Mouse (Mus musculus) kidney, embryonic 15.5 days (tissue): ENCODE results near the gene Peg3. TPM values are rescaled to one million over a fixed set of nuclear protein-coding genes. Genes with fewer than 3 reads are reported as not detected.

Source experiments
- ATAC-seq: fragments of 200-750 bp; cut with Nextera tagmentation; replicated peaks from 2 replicates; pipeline ENCODE4 v1.8.0; 2017; ENCODE audit warnings: moderate TSS enrichment; ENCODE audit not compliant: low FRiP score
- H3K27ac ChIP-seq: fragments of 300-500 bp; sonication (generic); 2 replicates; pipeline ENCODE4 v1.5.1; 2015; ENCODE audit warnings: mild to moderate bottlenecking, inconsistent platforms
- H3K27me3 ChIP-seq: fragments of 300-500 bp; sonication (generic); 2 replicates; pipeline ENCODE4 v1.6.1; 2015; ENCODE audit warnings: inconsistent platforms
- H3K36me3 ChIP-seq: fragments of 300-500 bp; sonication (generic); 2 replicates; pipeline ENCODE4 v1.6.1; 2015; ENCODE audit warnings: inconsistent platforms
- H3K4me1 ChIP-seq: fragments of 300-500 bp; sonication (generic); 2 replicates; pipeline ENCODE4 v1.6.1; 2015; ENCODE audit warnings: inconsistent platforms
- H3K4me2 ChIP-seq: fragments of 300-500 bp; sonication (generic); 2 replicates; pipeline ENCODE4 v1.6.1; 2015; ENCODE audit warnings: moderate library complexity, mild to moderate bottlenecking, inconsistent platforms
- H3K4me3 ChIP-seq: fragments of 300-500 bp; sonication (generic); replicated peaks from 2 replicates; pipeline ENCODE4 v1.5.1; 2015; ENCODE audit warnings: mild to moderate bottlenecking, inconsistent platforms
- H3K9ac ChIP-seq: fragments of 300-500 bp; sonication (generic); 2 replicates; pipeline ENCODE4 v1.6.1; 2015; ENCODE audit warnings: mild to moderate bottlenecking, inconsistent platforms
- H3K9me3 ChIP-seq: fragments of 300-500 bp; sonication (generic); replicated peaks from 2 replicates; pipeline ENCODE4 v1.6.1; 2016; ENCODE audit warnings: inconsistent platforms
- WGBS: fragments of 180-500 bp; shearing (Covaris S2); methylation state at CpG from one replicate; pipeline ENCODE4 v1.1.7; 2015; ENCODE audit warnings: mixed read lengths; 5-methylcytosine and 5-hydroxymethylcytosine counted together
- polyA plus RNA-seq: library from polyadenylated mRNA; unstranded; fragments of >200 nt; fragmentation: Nextera tagmentation; extraction: Ambion mirVana; gene quantifications from 2 replicates; pipeline ENCODE4 v1.2.1, GENCODE M21; 2015

The Peg3 gene
- polyA plus RNA-seq, 1 experiment from 2014 or later, result 168 TPM

DNA sequence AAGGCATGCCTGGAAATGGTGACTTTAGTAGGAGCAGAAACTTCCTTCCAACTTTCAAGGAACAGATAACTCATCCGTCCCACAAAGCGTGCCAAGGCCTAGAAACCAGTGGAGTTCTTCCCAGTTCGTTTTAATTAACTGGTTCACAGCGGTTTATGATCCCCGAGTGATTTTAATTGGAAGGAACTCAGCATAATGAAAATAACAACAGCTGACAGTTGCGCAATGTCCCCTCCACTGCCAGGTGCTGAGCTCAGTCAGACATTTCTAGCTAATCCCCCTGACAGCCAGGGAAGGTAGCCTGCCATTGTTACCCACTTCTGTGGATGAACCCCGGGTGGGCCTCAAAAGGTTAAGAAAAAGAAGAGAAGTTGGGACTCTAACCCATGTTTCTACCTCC lies 19.0 kb upstream of the Peg3 start:
- H3K9me3 ChIP-seq, result no peaks in the 10 kb centered on the region
- H3K27me3 ChIP-seq, result no peaks in the 10 kb centered on the region
- no peak overlapping the region for H3K9ac ChIP-seq
- 58% methylated on average over 7 of the region's 7 CpGs for WGBS
- H3K36me3 ChIP-seq, result no peaks in the 10 kb centered on the region
- no peak overlapping the region for H3K27ac ChIP-seq
- H3K4me1 ChIP-seq, result peaks cover 11% of the 10 kb centered on the region; the same call in 1 of the 2 replicates
- ATAC-seq, result no peak
- no peak overlapping the region for H3K4me3 ChIP-seq
- H3K4me2 ChIP-seq, result no peak overlapping the region

DNA sequence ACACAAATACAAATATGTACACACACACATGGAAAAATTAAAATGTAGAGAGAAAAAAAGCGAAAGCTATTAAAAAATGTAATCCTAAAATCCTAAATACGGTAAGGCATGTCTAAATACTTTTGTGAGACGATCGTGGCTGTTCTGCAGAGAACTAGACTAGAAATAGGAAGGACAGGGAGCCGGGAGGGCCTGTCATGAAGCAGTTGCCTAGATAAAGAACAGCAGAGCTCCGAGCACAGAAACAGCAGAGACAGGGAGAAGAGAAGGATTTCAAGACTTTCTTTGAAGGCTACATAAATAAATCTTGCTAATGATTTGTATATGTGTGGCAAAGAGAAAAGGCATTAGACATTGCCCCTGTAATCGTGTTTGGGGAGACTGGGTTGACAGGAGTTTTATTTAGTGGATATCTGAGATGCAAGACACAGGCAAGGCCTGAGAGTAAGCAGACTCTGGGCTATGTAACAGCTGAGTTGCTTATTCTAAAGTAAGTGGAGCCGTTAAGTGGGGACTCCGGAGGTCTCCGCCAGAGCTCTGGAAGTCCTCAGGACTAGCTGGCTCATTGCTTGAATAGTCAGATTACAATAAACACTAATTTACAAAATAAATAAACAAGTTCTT lies 14.2 kb upstream of the Peg3 start:
- Histone ChIP-seq H3K4me3 (no peak overlapping the region), H3K4me1 (peaks cover 12% of the 10 kb centered on the region), H3K4me2 (no peak overlapping the region), H3K9ac (no peak overlapping the region), H3K36me3 (no peaks in the 10 kb centered on the region), H3K27me3 (no peaks in the 10 kb centered on the region), H3K27ac (peak overlapping the region; percentile 73), H3K9me3 (no peaks in the 10 kb centered on the region)
- ATAC-seq, result peak; percentile 76
- 33% methylated on average over 10 of the region's 10 CpGs for WGBS

DNA sequence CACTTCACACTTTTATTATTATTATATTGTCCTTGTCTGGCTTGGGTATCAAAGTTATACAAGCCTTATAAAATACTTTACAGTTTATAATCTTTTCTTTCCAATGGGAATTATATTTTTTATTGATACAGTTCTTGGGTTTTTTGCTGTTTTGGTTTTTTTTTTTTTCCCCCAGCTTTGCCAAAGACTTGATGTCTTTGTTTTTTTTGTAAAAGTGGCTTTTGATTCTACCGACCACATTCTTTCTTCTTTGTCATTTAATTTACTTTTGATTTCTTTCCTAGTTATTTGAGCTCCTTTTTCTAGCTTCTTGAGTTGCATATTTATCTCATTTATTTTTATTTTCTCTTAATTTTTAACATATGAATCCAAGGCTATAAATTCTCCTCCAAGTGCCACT lies 5.8 kb upstream of the Peg3 start:
- H3K4me3 ChIP-seq, result no peak overlapping the region
- ATAC-seq, result no peak
- H3K4me2 ChIP-seq, result no peak overlapping the region
- H3K27ac ChIP-seq, result no peak overlapping the region
- H3K9me3 ChIP-seq, result no peaks in the 10 kb centered on the region
- no peaks in the 10 kb centered on the region for H3K4me1 ChIP-seq
- no peaks in the 10 kb centered on the region for H3K27me3 ChIP-seq
- 69% methylated on average over 1 of the region's 1 CpGs for WGBS
- no peaks in the 10 kb centered on the region for H3K36me3 ChIP-seq
- no peak overlapping the region for H3K9ac ChIP-seq

DNA sequence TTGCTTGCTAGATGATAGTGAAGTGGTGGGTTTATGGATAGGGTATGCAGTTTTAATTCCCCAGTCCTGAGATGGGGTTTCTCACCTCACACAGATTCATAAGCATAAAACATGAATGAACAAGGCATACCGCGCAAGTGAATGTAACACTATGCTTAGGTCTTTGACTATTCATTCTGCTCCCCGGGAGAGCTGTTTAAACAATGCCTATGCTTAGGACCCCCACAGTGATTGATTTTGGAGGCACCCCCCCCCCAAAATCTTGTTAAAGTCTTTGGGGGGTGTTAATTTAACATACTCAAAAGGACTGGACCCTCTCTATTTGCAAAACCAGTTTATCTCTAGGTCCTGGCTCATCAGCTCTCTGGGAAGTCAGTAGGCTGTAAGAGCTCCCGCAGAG lies 1.7 kb upstream of the Peg3 start:
- Histone ChIP-seq H3K9me3 (peaks cover 31% of the 10 kb centered on the region), H3K4me2 (peak overlapping the region; percentile 64), H3K4me3 (peak overlapping the region; percentile 67), H3K4me1 (0 out of 2 replicates have a peak, but pooled peaks cover 4% of the 10 kb centered on the region), H3K27ac (no peak overlapping the region), H3K36me3 (no peaks in the 10 kb centered on the region; the same call in 1 of the 2 replicates), H3K27me3 (no peaks in the 10 kb centered on the region), H3K9ac (no peak overlapping the region)
- WGBS, result 44% methylated on average over 4 of the region's 4 CpGs
- no peak for ATAC-seq

DNA sequence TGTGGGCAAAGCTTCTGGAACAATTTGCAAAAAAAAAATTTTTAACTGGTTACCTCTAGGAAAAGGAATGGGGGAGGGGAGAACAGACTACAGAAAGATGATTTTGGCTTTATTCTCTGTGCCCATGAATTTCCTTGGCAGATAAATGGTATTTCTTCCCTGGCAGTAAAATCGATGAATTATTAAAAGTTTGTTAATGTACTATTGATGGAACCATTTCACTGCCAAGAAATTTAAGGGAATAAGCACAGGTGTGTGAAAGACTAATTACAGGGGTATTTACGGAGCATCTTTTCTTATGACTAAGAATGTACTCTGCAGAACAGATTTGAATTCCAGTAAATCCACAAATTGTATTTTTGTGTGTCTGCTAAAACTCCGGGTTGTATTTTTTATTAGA lies 1.1 kb upstream of the Peg3 start:
- Histone ChIP-seq H3K4me1 (0 out of 2 replicates have a peak, but pooled peaks cover 4% of the 10 kb centered on the region), H3K36me3 (no peaks in the 10 kb centered on the region; the same call in 1 of the 2 replicates), H3K27me3 (no peaks in the 10 kb centered on the region), H3K4me3 (peak overlapping the region; percentile 67), H3K27ac (no peak overlapping the region), H3K9me3 (peaks cover 31% of the 10 kb centered on the region), H3K4me2 (peak overlapping the region; percentile 64), H3K9ac (0 out of 2 replicates have a peak overlapping the region, but pooled peaks have one; percentile 21)
- ATAC-seq, result no peak
- 47% methylated on average over 3 of the region's 3 CpGs for WGBS

DNA sequence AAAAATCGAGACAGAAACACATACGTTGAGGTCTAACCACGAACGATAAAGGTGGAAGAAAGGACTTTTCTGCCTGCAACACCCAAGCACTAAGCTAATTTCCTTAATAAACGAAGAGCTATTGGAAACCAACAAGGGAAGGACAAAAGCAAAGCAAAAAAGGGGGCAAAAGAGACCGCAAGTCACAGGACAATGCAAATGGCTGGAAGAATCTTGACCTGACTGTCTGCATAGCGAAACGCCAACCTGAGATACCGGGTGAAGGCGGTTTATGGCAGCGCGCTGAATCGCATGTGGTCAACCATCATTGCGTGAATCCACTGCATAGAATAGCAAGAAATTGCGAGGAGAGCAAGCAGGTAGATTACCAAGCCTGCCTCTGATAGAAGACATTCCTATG lies 570 bp upstream of the Peg3 start:
- Histone ChIP-seq H3K4me3 (peak overlapping the region; percentile 67), H3K27ac (peak overlapping the region; percentile 61), H3K27me3 (no peaks in the 10 kb centered on the region), H3K9me3 (peaks cover 31% of the 10 kb centered on the region), H3K36me3 (peaks cover 4% of the 10 kb centered on the region), H3K9ac (peak overlapping the region; percentile 21; the same call in 1 of the 2 replicates), H3K4me2 (peak overlapping the region; percentile 64), H3K4me1 (0 out of 2 replicates have a peak, but pooled peaks cover 4% of the 10 kb centered on the region)
- ATAC-seq, result no peak
- 45% methylated on average over 15 of the region's 15 CpGs for WGBS

DNA sequence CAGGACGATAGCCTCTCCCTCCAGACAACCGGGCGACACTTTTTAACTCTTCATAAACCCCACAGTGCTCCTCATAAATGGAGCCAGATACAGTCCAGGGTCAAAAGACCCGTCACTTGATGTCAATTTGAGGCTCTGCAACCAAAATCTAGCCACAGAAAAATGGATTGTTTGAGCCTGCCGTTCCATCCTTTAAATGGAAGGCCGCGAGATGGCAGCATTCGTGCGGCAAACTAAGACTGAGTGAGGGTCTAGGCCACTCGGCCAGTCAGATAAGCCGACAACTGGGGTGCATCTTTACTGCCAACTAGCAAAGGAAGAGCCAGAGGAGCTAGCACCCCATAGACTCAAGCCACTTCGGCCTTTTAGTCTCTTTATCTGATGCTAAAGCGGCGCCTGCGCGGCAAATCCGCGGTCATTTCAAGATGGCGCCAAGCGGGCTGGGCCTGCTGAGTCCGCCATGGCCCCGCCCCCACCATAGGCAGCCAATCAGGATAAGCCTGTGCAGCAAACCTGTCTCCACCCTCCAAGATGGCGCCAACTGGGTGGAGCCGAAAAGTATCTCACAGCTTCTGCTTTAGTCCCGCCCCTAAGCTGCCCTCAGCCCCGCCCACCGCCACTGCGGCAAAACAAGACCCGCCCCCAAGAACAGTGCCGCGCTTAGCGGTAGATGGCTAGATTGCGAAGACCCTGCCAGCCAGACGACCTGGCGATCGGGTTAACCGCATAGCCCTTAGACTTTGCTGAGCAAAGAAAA lies 992 bp downstream of the Peg3 start:
- peak overlapping the region; percentile 64 for H3K4me2 ChIP-seq
- WGBS, result 51% methylated on average over 37 of the region's 37 CpGs
- peak overlapping the region; percentile 64 for H3K9ac ChIP-seq
- peaks cover 20% of the 10 kb centered on the region for H3K36me3 ChIP-seq
- no peaks in the 10 kb centered on the region for H3K27me3 ChIP-seq
- H3K9me3 ChIP-seq, result peaks cover 31% of the 10 kb centered on the region
- H3K4me1 ChIP-seq, result 0 out of 2 replicates have a peak, but pooled peaks cover 4% of the 10 kb centered on the region
- peak overlapping the region; percentile 67 for H3K4me3 ChIP-seq
- H3K27ac ChIP-seq, result peak overlapping the region; percentile 96
- ATAC-seq, result peak; percentile 65

DNA sequence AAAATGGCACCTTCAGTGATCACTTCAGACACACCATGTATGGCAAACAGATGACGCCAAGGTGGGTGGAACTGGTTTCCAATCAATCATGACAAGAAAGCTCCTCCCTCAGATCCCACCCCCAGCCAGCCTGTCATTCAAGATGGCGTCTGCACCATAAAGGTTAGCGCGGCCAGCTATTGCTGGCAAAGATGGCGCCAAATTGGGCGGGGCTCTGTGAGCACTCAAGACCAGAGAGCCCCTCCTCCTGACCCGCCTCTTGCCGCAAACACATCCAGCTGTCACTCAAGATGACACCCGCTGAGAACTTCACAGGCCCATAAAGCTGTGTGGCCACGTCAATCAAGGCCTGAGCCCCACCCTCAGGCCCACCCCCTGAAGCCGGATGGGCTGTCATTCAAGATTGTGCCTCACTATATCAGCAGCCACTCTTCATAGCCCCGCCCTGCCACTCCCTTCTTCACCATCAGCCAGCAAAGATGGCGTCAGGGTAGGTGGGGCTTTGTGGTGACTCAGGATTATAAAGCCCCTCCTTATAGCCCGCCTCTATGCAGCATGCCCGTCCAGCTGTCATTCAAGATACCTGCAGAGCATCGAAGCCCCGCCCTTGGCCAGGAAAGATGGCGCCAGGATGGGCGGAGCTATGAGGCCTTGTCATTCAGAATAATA lies 1.8 kb downstream of the Peg3 start:
- Histone ChIP-seq H3K4me2 (peak overlapping the region; percentile 64), H3K4me1 (0 out of 2 replicates have a peak, but pooled peaks cover 4% of the 10 kb centered on the region), H3K9me3 (peaks cover 31% of the 10 kb centered on the region), H3K27ac (peak overlapping the region; percentile 96), H3K9ac (no peak overlapping the region), H3K36me3 (peaks cover 27% of the 10 kb centered on the region), H3K4me3 (peak overlapping the region; percentile 67), H3K27me3 (no peaks in the 10 kb centered on the region)
- 52% methylated on average over 19 of the region's 19 CpGs for WGBS
- peak; percentile 84 for ATAC-seq

DNA sequence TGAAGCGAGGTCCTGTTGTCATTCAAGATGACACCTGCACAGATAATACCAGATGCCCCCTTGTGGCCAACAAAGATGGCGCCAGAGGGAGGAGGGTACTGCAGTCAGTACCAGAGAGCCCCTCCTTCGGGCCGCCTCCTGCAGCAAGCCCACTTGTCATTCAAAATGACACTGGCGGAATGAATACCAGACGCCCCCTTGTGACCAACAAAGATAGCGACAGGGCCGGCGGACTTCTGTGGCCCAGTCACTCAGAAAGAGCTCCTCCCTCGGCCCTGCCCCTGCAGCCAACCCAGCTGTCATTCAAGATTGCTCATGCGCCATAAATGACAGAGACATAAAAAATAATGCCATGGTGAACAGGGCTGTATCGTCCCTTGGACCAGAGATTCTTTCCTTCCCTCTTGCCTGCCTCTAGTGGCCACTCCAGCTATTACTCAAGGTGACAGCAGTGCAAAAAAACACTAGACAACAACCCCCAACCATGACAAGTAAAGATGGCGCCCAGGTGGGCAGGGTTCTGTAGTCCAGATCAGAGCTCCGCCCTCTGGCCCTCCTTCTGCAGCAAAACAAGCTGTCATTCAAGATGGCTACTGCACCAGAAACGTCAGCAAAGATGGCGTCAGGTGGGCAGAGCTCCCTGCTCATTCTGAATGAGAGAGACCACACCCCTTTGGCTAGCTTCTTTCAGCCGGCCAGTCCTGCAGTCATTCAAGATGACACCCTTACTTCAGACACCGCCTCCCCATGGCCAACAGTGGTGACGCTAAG lies 2.7 kb downstream of the Peg3 start:
- WGBS, result 53% methylated on average over 19 of the region's 19 CpGs
- H3K36me3 ChIP-seq, result peaks cover 34% of the 10 kb centered on the region
- peak overlapping the region; percentile 96 for H3K27ac ChIP-seq
- peak; percentile 40 for ATAC-seq
- H3K27me3 ChIP-seq, result no peaks in the 10 kb centered on the region
- H3K9me3 ChIP-seq, result peaks cover 31% of the 10 kb centered on the region
- H3K4me1 ChIP-seq, result 0 out of 2 replicates have a peak, but pooled peaks cover 4% of the 10 kb centered on the region
- H3K4me2 ChIP-seq, result peak overlapping the region; percentile 64
- no peak overlapping the region for H3K9ac ChIP-seq
- H3K4me3 ChIP-seq, result peak overlapping the region; percentile 67

DNA sequence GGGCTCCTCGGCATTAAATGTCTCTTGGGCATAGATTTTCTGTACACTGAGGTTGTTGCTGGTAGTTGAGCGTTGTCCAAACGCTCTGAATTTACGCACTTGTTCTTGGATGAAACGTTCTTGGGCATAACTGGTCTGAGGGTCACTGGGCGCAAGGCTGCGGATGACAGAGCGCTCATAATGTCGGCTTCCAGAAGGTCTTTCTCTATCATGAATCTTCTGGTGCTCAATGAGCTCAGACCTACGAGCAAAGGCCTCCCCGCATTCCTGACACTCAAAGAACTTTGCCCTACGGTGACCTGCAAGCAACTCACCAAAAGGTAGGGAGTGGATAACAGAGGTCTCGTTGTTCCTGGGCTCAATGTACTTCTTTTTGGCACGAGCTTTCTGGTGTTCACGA lies 20.8 kb downstream of the Peg3 start:
- Histone ChIP-seq H3K27ac (no peak overlapping the region), H3K4me3 (no peak overlapping the region), H3K4me2 (no peak overlapping the region), H3K9ac (no peak overlapping the region), H3K27me3 (no peaks in the 10 kb centered on the region), H3K4me1 (no peaks in the 10 kb centered on the region), H3K36me3 (peaks cover 91% of the 10 kb centered on the region), H3K9me3 (peaks cover 6% of the 10 kb centered on the region; the same call in 1 of the 2 replicates)
- 88% methylated on average over 15 of the region's 15 CpGs for WGBS
- ATAC-seq, result no peak

DNA sequence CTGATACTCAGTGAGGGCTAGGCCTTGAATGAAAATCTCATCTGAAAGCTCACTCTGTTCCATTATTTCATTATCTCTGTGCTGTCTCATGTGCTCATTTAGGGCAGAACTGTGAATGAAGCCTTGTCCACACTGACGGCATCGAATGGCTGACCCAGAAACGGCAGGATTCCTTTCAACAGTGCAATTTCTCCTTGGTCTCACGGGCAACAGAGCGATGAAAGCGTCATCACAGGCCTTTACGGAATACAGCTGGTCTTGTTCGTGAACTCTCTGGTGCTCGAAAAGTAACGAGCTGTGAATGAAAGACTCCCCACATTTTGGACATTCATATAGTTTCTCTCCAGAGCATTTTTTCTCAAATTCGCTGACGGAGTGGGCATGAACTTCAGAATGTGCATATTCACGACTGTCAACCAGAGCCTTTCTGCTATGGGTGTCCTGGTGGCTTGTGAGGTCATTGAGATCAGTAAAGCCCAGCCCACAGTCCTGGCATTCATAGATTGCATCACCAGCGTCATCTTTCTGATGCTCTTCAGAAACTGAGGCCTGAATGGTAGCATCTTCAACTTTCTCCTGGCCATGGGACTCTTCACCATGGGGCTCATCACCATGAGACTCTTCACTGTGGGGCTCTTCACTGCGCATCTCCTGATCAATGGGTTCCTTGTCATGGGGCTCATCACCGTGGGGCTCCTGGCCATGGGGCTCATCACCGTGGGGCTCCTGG lies 21.6 kb downstream of the Peg3 start:
- Histone ChIP-seq H3K4me1 (no peaks in the 10 kb centered on the region), H3K27me3 (no peaks in the 10 kb centered on the region), H3K4me2 (no peak overlapping the region), H3K36me3 (peaks cover 89% of the 10 kb centered on the region), H3K9ac (no peak overlapping the region), H3K27ac (no peak overlapping the region), H3K4me3 (no peak overlapping the region), H3K9me3 (peaks cover 6% of the 10 kb centered on the region; the same call in 1 of the 2 replicates)
- WGBS, result 71% methylated on average over 17 of the region's 17 CpGs
- ATAC-seq, result 0 out of 2 replicates have a peak, but pooled peaks have one; percentile 36
